Mouse (Mus musculus) Muller cell, postnatal 12 days (primary cell): ENCODE measurements at regions not wholly inside any gene's neighbourhood (a gene's known extent, or its start where the extent isn't known, plus 50 kb on each side); places are given as distances from the start of the nearest gene placed in this dataset.

Experiments
- DNase-seq: peaks from one replicate; pipeline ENCODE4 v3.0.0-alpha.2; 2015; ENCODE audit errors: inconsistent ontology term

DNA sequence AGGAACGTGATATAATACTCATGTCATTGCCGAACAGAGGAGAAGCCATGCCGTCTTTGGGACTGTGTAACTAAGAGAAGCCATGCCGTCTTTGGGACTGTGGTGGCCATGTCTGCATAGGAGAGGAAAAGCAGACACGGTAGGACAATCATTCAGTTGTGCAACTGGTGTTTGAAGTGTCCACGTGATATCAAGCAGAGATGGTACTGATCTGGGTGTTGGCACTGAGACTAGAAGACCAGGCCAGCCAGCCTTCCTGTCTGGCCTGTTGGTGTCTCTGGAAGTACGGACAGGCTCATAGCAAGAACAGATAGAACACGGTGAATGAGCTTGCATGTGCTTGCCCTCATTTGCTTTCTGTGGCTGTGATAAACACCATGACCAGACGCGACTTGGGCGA is 175.7 kb downstream of the Slc38a4 start:
- no peak for DNase-seq

DNA sequence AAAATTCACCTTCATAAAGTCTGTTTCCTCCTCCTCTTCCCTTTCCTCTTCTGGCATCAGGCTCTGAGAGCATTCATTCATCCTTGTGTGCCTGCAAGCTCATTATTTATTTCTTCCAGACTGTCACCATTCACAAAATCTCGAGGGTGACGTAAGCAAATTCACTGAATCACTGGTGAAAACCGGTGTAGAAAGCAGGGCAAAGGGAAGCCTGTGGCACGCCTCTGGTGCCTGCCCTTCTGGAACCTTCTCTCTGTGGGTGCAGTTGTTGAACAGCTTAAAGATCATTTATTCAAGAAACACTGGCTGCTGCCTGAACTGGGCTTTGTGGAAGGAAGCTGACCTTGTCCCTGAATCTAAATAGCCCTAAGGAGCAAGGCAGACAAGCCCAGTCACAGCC is 177.0 kb downstream of the Slc38a4 start:
- no peak for DNase-seq

- DNase-seq: peak; percentile 48
These were observed 177.8 kb downstream of the Slc38a4 start for GRCm38 (mm10) chr15:96877931-96878330.

DNA sequence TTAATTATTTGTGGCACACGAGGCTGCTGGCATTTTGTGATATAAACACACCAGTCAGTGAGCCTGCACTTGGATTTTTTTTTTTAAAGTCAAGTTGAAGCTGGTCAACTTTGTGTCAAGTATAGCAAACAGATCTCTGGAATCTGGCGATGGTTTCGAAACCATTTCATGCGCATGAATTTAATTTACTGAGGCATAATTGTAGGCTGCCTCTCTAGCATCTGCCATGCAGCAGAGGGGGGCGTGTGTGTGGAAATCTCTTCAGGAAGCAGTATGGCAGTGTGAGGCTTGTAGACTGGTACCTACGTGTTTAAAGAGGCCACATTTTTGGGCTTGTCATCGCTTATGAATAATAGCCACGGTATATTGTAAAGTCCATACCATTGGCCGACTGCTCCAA is 177.7 kb upstream of the Slc38a2 start:
- DNase-seq: peak; percentile 39

DNA sequence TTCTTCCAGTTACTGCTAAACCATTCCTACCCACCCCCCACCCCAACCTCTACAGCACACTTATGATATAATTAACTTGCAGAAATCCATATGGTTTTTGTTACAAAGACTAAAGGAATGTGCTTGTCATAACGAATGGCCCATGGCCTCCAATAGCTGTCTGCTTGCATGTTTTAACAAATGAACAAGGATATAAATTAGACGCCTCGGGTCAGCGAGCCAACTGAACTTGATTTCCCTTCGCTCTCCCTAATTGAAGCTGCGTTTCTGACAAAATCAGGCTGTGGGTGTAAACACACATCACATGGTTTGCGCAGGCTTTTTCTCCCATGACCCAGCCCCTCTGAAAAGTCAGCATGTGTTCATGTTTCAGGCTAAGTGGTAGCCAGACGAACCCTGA is 174.6 kb upstream of the Slc38a2 start:
- DNase-seq: no peak

- DNase-seq: no peak
These were observed 174.0 kb upstream of the Slc38a2 start for GRCm38 (mm10) chr15:96873562-96873961.

DNA sequence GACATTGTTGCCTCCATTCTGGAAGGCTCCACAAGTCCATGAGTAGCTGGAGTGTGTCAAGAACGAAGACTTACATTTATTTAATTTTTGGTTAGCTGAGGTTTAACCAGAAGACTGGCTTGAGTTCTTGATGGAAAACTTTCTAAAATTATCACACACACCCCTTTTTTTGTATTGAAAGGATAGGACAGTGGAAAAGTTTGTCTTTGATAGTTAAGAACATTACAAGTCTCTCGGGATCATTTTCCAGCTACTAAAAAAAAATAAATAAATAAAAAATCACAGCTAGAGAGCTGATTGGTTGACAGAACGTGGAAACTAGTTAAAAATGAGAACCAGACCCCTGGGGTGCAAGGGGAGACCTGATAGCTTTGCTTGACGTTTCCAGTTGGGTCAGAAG is 173.6 kb upstream of the Slc38a2 start:
- DNase-seq: no peak

DNA sequence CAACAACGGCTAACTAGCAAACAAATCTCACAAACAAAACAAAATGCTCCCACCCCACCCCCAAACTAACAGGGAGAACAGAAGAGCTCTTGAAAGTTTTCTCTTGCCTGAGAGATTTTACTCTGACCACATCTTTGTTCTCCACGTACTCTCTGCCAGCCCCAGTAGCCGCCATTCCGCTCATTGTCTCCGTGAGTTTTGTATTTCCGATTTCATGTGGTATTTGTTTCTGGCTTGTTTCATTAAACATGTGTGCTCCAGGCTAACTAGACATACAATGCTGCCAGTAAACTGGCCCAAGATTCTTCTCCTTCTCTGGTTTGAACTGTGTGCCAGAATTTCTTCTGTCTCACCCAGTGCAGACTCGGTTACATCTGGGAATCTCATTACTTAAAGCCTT is 168.2 kb upstream of the Slc38a2 start:
- DNase-seq: peak; percentile 52

DNA sequence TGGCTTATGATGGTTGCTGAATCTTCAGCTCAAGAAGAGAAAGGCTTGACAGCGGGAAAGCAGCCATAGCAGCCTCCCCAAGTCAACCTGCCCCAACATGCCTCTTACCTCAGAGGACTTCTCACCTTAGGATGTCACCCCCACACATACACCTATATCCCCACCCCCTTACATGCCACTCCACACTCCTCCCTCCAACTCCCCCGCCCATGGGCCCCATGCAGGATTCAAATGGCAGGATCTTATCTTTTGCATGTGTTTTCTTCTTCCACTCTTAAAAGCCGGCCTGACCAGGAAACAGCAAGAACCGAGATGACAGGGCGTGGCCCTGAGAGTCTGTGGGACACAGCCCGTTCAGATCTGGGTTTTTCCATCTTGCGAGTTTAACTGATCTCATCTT is 166.4 kb upstream of the Slc38a2 start:
- no peak for DNase-seq

- no peak for DNase-seq
These were observed 158.2 kb upstream of the Slc38a2 start for GRCm38 (mm10) chr15:96857709-96858108.

- no peak for DNase-seq
These were observed 152.6 kb upstream of the Slc38a2 start for GRCm38 (mm10) chr15:96851970-96852768.

- DNase-seq: no peak
These were observed 148.6 kb upstream of the Slc38a2 start for GRCm38 (mm10) chr15:96848150-96848549.

DNA sequence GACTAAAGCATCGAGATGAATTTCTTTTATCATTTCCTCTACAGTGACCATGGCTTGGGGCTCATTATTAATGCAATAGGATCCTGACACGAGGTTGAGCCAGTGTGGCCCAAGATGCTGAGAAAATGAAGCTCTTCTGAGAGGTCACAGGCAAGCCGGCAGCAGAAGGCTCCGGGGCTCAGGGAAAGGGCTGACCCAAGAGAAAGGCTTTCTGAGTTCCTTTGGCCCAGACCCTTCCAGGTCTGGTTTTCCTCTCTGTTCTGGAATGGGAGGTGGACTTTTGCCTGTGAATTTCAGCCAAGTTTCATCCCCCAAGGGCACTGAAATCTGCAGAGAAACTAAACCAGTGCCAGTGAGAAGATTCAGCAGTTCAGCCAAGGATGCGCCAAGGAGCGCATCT is 145.7 kb upstream of the Slc38a2 start:
- DNase-seq: no peak

GRCm38 (mm10) chr15:96844290-96844689 is 144.8 kb upstream of the Slc38a2 start:
- no peak for DNase-seq

DNA sequence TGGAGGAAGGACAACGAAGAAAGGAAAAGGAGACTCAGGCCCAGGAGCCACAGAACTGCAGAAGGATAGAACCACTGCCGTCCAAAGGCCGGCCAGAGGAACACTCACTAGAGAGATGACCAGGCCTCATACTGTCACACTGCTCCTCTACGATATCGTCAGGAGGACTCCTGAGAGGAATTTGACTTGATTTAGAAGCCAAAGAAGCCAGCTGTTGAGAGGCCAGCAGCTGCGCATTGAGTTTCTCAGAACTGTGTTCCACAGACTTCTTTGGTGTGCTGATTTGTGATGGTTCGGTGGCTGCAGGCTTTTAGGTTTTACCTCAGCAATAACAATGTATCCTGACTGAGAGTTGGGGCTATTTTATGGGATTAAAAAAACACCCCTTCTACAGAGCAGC is 144.1 kb upstream of the Slc38a2 start:
- no peak for DNase-seq

DNA sequence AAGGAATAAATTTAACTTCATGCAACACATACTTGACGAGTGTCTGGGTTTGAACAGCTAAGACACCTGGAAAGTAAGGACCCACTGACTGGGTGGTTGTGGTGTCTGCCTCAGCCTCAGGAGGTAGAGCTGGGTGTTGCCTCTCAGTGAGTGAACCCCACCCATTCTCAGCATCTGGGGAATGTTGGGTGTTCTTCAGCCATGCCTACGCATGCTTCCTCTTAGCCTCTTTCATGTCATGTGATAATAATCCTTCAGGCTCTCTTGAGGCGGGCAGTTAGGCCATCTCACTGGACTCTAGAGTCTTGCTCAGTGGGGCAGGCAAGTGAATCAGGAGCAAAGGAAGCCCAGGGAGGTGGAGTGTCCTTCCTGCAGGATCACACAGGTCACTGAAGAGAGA is 143.4 kb upstream of the Slc38a2 start:
- no peak for DNase-seq

DNA sequence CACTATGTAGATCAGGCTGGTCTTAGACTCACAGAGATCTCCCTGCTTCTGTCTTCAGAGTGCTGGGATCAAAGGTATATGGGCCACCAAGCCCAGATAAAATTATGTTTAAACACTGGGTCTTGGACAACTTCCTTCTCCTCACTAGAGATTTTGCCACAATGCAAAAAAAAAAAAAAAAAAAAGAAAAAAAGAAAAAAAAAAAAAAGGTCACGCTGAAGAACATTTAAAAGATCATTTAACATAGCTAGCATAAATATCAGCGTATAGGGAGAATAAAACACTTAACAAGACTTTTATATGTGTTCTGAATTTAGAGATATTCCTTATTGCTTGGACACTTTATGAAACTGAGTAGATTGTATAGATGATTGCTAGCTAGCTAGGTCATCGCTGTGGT is 137.1 kb upstream of the Slc38a2 start:
- no peak for DNase-seq

DNA sequence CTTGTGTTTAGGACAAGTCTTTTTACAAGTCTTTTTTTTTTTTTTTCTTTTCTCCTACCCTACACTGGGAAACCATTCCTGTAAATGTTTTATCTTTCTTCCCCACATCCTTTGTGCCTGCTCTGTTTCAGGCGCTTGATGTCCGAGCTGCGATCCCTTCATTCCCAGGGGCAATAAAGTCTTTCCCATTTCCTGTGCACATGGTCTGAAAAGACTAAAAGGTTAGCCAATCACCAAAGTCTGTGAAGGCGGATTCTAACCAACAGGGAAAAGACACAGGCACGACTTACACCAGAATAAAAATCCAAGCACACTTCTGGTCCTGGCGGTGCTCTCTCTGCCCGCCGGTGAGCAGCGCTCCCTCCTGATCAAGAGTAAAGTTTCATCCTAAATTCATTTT is 135.3 kb upstream of the Slc38a2 start:
- no peak for DNase-seq

GRCm38 (mm10) chr15:96834162-96834843 is 134.8 kb upstream of the Slc38a2 start:
- DNase-seq: no peak

DNA sequence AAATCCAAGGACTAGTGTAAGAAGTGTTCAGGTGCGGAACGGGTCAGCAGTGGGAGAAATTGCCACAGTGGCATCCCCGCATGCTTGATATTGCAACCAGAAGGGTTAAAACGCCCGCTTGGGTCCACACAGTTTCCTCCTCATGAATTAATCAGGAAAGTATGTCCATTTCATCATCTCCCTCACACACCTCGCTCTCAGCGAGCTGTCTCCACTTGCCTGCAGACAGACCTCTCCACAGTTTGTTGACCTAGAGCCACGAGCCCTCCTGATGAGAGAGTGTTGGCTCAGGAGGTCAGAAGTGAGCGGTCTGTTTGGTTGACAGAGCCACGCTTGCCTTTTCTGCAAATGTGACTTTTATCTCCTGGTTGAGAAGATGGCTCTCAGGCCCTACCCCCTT is 132.9 kb upstream of the Slc38a2 start:
- no peak for DNase-seq

- DNase-seq: no peak
These were observed 131.7 kb upstream of the Slc38a2 start for GRCm38 (mm10) chr15:96831256-96831655.

DNA sequence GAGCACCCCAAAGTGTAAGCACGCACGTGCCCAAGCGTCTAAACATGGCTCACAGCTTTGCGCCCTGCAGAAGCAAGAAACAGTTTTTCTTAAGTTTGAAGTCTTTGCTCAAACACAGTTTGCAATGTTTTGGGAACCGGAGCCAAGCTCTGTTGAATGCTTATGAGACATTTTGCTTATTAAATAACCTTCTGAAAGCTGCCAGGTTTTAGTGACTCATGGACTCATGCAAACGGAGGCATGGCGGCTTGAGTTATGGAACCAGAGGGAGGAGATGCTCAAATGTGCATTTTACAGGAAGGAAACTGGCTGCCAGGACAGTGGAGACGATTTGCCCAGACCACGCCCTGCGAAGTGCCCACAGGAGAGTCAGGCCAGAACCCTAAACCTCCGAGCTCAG is 131.0 kb upstream of the Slc38a2 start:
- no peak for DNase-seq

DNA sequence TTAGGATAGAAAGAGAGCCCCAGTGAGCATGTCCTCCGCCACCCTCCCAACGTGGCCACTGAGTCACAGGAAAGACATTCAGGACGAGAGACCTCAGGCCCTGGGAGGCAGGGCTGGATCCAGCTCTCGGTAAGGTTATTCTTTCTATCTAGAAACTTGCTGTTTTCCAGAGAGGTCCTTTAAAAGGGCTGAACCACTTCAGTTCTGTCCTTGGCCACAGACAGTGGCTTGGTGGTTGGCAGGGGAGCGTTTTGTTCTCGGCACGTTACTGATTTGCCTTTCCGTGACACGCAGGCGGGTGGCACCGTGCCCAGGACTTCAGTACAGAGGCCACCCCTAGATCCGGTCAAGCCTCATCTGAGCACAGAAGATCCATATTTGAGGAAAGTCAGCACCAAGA is 130.4 kb upstream of the Slc38a2 start:
- DNase-seq: peak; percentile 48
